Mouse (Mus musculus): ENCODE measurements at regions not wholly inside any gene's neighbourhood (a gene's known extent, or its start where the extent isn't known, plus 50 kb on each side); places are given as distances from the start of the nearest gene placed in this dataset.

- H3K4me3 ChIP-seq (ENCODE audit: low read depth, low read length): no peak overlapping the region
- no peaks in the 10 kb centered on the region for H3K27me3 ChIP-seq (ENCODE audit: control insufficient read depth, insufficient read depth, low read length)
- no peak overlapping the region for H3K4me2 ChIP-seq (replicated peaks; ENCODE audit: low read depth)
- H3K9me3 ChIP-seq (ENCODE audit: control insufficient read depth, low read length): no peaks in the 10 kb centered on the region
- 83% methylated on average over 4 of the region's 4 CpGs for WGBS
- TF ChIP-seq CTCF (IDR thresholded peaks at IDR 0.05; ENCODE audit: low read depth) (no peak), EP300 (optimal IDR thresholded peaks at IDR 0.05) (no peak)
- no peak overlapping the region for H3K9ac ChIP-seq (ENCODE audit: low read length)
- no peak overlapping the region for H3K27ac ChIP-seq (replicated peaks)
- no peaks in the 10 kb centered on the region for H3K36me3 ChIP-seq (ENCODE audit: control insufficient read depth, insufficient read depth, low read length)
- ATAC-seq (ENCODE audit: low FRiP score, low TSS enrichment): no peak
- H3K4me1 ChIP-seq (replicated peaks; ENCODE audit: control insufficient read depth, insufficient read depth): no peaks in the 10 kb centered on the region
- no peak for DNase-seq (ENCODE audit: low spot score)
These were observed 410.7 kb upstream of the Kdm8 start for GRCm38 (mm10) chr7:125033778-125034177.

- no peaks in the 10 kb centered on the region for H3K27me3 ChIP-seq (ENCODE audit: control insufficient read depth, insufficient read depth, low read length)
- no peaks in the 10 kb centered on the region for H3K4me1 ChIP-seq (replicated peaks; ENCODE audit: control insufficient read depth, insufficient read depth)
- no peak overlapping the region for H3K4me2 ChIP-seq (replicated peaks; ENCODE audit: low read depth)
- DNase-seq (ENCODE audit: low spot score) (no peak), ATAC-seq (ENCODE audit: low FRiP score, low TSS enrichment) (no peak)
- no peaks in the 10 kb centered on the region for H3K36me3 ChIP-seq (ENCODE audit: control insufficient read depth, insufficient read depth, low read length)
- TF ChIP-seq EP300 (optimal IDR thresholded peaks at IDR 0.05) (no peak), CTCF (IDR thresholded peaks at IDR 0.05; ENCODE audit: low read depth) (no peak)
- H3K27ac ChIP-seq (replicated peaks): no peak overlapping the region
- no peak overlapping the region for H3K4me3 ChIP-seq (ENCODE audit: low read depth, low read length)
- 82% methylated on average over 5 of the region's 5 CpGs for WGBS
- H3K9ac ChIP-seq (ENCODE audit: low read length): no peak overlapping the region
- no peaks in the 10 kb centered on the region for H3K9me3 ChIP-seq (ENCODE audit: control insufficient read depth, low read length)
These were observed 410.3 kb upstream of the Kdm8 start for GRCm38 (mm10) chr7:125034196-125034595.

- TF ChIP-seq EP300 (optimal IDR thresholded peaks at IDR 0.05): no peak
- no peak for TF ChIP-seq CTCF (IDR thresholded peaks at IDR 0.05; ENCODE audit: low read depth)
- WGBS: 70% methylated on average over 10 of the region's 10 CpGs
These were observed 408.1 kb upstream of the Kdm8 start for GRCm38 (mm10) chr7:125036098-125036991.

GRCm38 (mm10) chr7:125038840-125039239 is 405.6 kb upstream of the Kdm8 start:
- no peaks in the 10 kb centered on the region for H3K4me1 ChIP-seq (replicated peaks; ENCODE audit: control insufficient read depth, insufficient read depth)
- H3K4me2 ChIP-seq (replicated peaks; ENCODE audit: low read depth): no peak overlapping the region
- no peak overlapping the region for H3K4me3 ChIP-seq (ENCODE audit: low read depth, low read length)
- no peaks in the 10 kb centered on the region for H3K9me3 ChIP-seq (ENCODE audit: control insufficient read depth, low read length)
- no peak overlapping the region for H3K27ac ChIP-seq (replicated peaks)
- H3K36me3 ChIP-seq (ENCODE audit: control insufficient read depth, insufficient read depth, low read length): no peaks in the 10 kb centered on the region
- TF ChIP-seq CTCF (IDR thresholded peaks at IDR 0.05; ENCODE audit: low read depth): no peak
- no peak for TF ChIP-seq EP300 (optimal IDR thresholded peaks at IDR 0.05)
- no peak overlapping the region for H3K9ac ChIP-seq (ENCODE audit: low read length)
- DNase-seq (ENCODE audit: low spot score) (no peak), ATAC-seq (ENCODE audit: low FRiP score, low TSS enrichment) (no peak)
- H3K27me3 ChIP-seq (ENCODE audit: control insufficient read depth, insufficient read depth, low read length): no peaks in the 10 kb centered on the region
- WGBS: 75% methylated on average over 4 of the region's 4 CpGs

More at GRCm38 (mm10) chr7:125036098-125036991, 408.1 kb upstream of the Kdm8 start:
- H3K36me3 ChIP-seq (ENCODE audit: control insufficient read depth, insufficient read depth, low read length): no peaks in the 10 kb centered on the region
- no peaks in the 10 kb centered on the region for H3K4me1 ChIP-seq (replicated peaks; ENCODE audit: control insufficient read depth, insufficient read depth)
- no peak overlapping the region for H3K9ac ChIP-seq (ENCODE audit: low read length)
- H3K4me2 ChIP-seq (replicated peaks; ENCODE audit: low read depth): no peak overlapping the region
- ATAC-seq (ENCODE audit: low FRiP score, low TSS enrichment) (no peak), DNase-seq (ENCODE audit: low spot score) (no peak)
- no peak overlapping the region for H3K27ac ChIP-seq (replicated peaks)
- no peak overlapping the region for H3K4me3 ChIP-seq (ENCODE audit: low read depth, low read length)
- H3K9me3 ChIP-seq (ENCODE audit: control insufficient read depth, low read length): no peaks in the 10 kb centered on the region
- no peaks in the 10 kb centered on the region for H3K27me3 ChIP-seq (ENCODE audit: control insufficient read depth, insufficient read depth, low read length)

- ATAC-seq (ENCODE audit: low FRiP score, low TSS enrichment) (no peak), DNase-seq (ENCODE audit: low spot score) (no peak)
- Histone ChIP-seq H3K9ac (ENCODE audit: low read length) (no peak overlapping the region), H3K27ac (replicated peaks) (no peak overlapping the region), H3K4me1 (replicated peaks; ENCODE audit: control insufficient read depth, insufficient read depth) (no peaks in the 10 kb centered on the region), H3K9me3 (ENCODE audit: control insufficient read depth, low read length) (no peaks in the 10 kb centered on the region; the same call in 1 of the 2 replicates), H3K36me3 (ENCODE audit: control insufficient read depth, insufficient read depth, low read length) (no peaks in the 10 kb centered on the region), H3K4me3 (ENCODE audit: low read depth, low read length) (no peak overlapping the region), H3K27me3 (ENCODE audit: control insufficient read depth, insufficient read depth, low read length) (no peaks in the 10 kb centered on the region), H3K4me2 (replicated peaks; ENCODE audit: low read depth) (no peak overlapping the region)
- no peak for TF ChIP-seq CTCF (IDR thresholded peaks at IDR 0.05; ENCODE audit: low read depth)
- TF ChIP-seq EP300 (optimal IDR thresholded peaks at IDR 0.05): no peak
These were observed 388.4 kb upstream of the Kdm8 start for GRCm38 (mm10) chr7:125055951-125056625.

GRCm38 (mm10) chr7:125102464-125102863 is 342.0 kb upstream of the Kdm8 start:
- Histone ChIP-seq H3K9me3 (ENCODE audit: control insufficient read depth, low read length) (no peaks in the 10 kb centered on the region), H3K4me1 (replicated peaks; ENCODE audit: control insufficient read depth, insufficient read depth) (no peaks in the 10 kb centered on the region), H3K27ac (replicated peaks) (no peak overlapping the region), H3K4me2 (replicated peaks; ENCODE audit: low read depth) (no peak overlapping the region), H3K4me3 (ENCODE audit: low read depth, low read length) (no peak overlapping the region), H3K27me3 (ENCODE audit: control insufficient read depth, insufficient read depth, low read length) (no peaks in the 10 kb centered on the region), H3K36me3 (ENCODE audit: control insufficient read depth, insufficient read depth, low read length) (no peaks in the 10 kb centered on the region), H3K9ac (ENCODE audit: low read length) (no peak overlapping the region)
- no peak for TF ChIP-seq CTCF (IDR thresholded peaks at IDR 0.05; ENCODE audit: low read depth)
- no peak for TF ChIP-seq EP300 (optimal IDR thresholded peaks at IDR 0.05)
- WGBS: 81% methylated on average over 4 of the region's 4 CpGs
- ATAC-seq (ENCODE audit: low FRiP score, low TSS enrichment) (no peak), DNase-seq (ENCODE audit: low spot score) (no peak)
